Mouse (Mus musculus) neural tube, embryonic 14.5 days (tissue): ENCODE measurements around the gene Iqgap2. TPM values are rescaled to one million over a fixed set of nuclear protein-coding genes. Genes with fewer than 3 reads are reported as not detected.

ENCODE experiments used
- ATAC-seq: fragments of 200-750 bp; cut with Nextera tagmentation; 2 replicates; pipeline ENCODE4 v1.8.0; 2017; ENCODE audit warnings: low read depth, mild to moderate bottlenecking, moderate TSS enrichment, moderate library complexity
- H3K27ac ChIP-seq: fragments of 300-500 bp; sonication (generic); 2 replicates; pipeline ENCODE4 v1.5.1; 2014; ENCODE audit warnings: low read depth, mild to moderate bottlenecking, control low read depth, low read length, moderate library complexity, mixed read lengths
- H3K27me3 ChIP-seq: fragments of 300-500 bp; sonication (generic); 2 replicates; pipeline ENCODE4 v1.6.1; 2014; ENCODE audit warnings: low read length; ENCODE audit not compliant: control insufficient read depth, insufficient read depth
- H3K36me3 ChIP-seq: fragments of 300-500 bp; sonication (generic); 2 replicates; pipeline ENCODE4 v1.6.1; 2014; ENCODE audit warnings: low read length, mixed read lengths; ENCODE audit not compliant: control insufficient read depth, insufficient read depth
- H3K4me1 ChIP-seq: fragments of 300-500 bp; sonication (generic); 2 replicates; pipeline ENCODE4 v1.6.1; 2014; ENCODE audit warnings: low read length; ENCODE audit not compliant: control insufficient read depth, insufficient read depth
- H3K4me2 ChIP-seq: fragments of 300-500 bp; sonication (generic); 2 replicates; pipeline ENCODE4 v1.6.1; 2014; ENCODE audit warnings: mild to moderate bottlenecking, low read depth, low read length, control low read depth
- H3K4me3 ChIP-seq: fragments of 300-500 bp; sonication (generic); 2 replicates; pipeline ENCODE4 v1.5.1; 2014; ENCODE audit warnings: low read depth, low read length, control low read depth, mixed read lengths
- H3K9ac ChIP-seq: fragments of 300-500 bp; sonication (generic); replicated peaks from 2 replicates; pipeline ENCODE4 v1.6.1; 2014; ENCODE audit warnings: low read depth, mild to moderate bottlenecking, control low read depth, low read length, mixed read lengths
- H3K9me3 ChIP-seq: fragments of 300-500 bp; sonication (generic); 2 replicates; pipeline ENCODE4 v1.6.1; 2016; ENCODE audit warnings: low read length; ENCODE audit not compliant: control insufficient read depth
- whole genome bisulfite sequencing: fragments of 180-500 bp; shearing (Covaris S2); extraction: QIAGEN DNeasy Blood & Tissue Kit; methylation state at CpG from one replicate; pipeline ENCODE4 v1.1.7; 2014; 5-methylcytosine and 5-hydroxymethylcytosine counted together
- polyA plus RNA-seq: library from polyadenylated mRNA; unstranded; fragments of >200 nt; fragmentation: Nextera tagmentation; extraction: Ambion mirVana; gene quantifications from 2 replicates; pipeline ENCODE4 v1.2.1, GENCODE M21; 2014

Gene Iqgap2
- polyA plus RNA-seq, 1 experiment from 2014 or later = 2.0 TPM

- 90% methylated on average over 10 of the region's 10 CpGs for WGBS
- H3K4me1 ChIP-seq = peaks cover 7% of the 10 kb centered on the region; the same call in 1 of the 2 replicates
- no peak for ATAC-seq
- no peaks in the 10 kb centered on the region for H3K9me3 ChIP-seq
- no peaks in the 10 kb centered on the region for H3K36me3 ChIP-seq
- H3K4me2 ChIP-seq = no peak overlapping the region
- H3K27me3 ChIP-seq = no peaks in the 10 kb centered on the region
- H3K4me3 ChIP-seq = no peak overlapping the region
- H3K27ac ChIP-seq = no peak overlapping the region
- H3K9ac ChIP-seq = no peak overlapping the region
These were observed 2.4 kb downstream of the Iqgap2 start for GRCm38 (mm10) chr13:95889366-95889765.

- H3K27ac ChIP-seq = no peak overlapping the region
- no peaks in the 10 kb centered on the region for H3K27me3 ChIP-seq
- H3K4me1 ChIP-seq = peaks cover 7% of the 10 kb centered on the region; the same call in 1 of the 2 replicates
- H3K9ac ChIP-seq = no peak overlapping the region
- H3K36me3 ChIP-seq = no peaks in the 10 kb centered on the region
- no peak for ATAC-seq
- no peaks in the 10 kb centered on the region for H3K9me3 ChIP-seq
- WGBS = 95% methylated on average over 12 of the region's 12 CpGs
- no peak overlapping the region for H3K4me3 ChIP-seq
- H3K4me2 ChIP-seq = no peak overlapping the region
These were observed 3.1 kb downstream of the Iqgap2 start for GRCm38 (mm10) chr13:95888621-95889020.

- 93% methylated on average over 4 of the region's 4 CpGs for WGBS
- no peak for ATAC-seq
- H3K27ac ChIP-seq = no peak overlapping the region
These were observed 3.6 kb downstream of the Iqgap2 start for GRCm38 (mm10) chr13:95888170-95888569.

GRCm38 (mm10) chr13:95887375-95887774 is 4.3 kb downstream of the Iqgap2 start:
- ATAC-seq = no peak
- no peak overlapping the region for H3K27ac ChIP-seq
- H3K4me3 ChIP-seq = no peak overlapping the region
- peaks cover 7% of the 10 kb centered on the region; the same call in 1 of the 2 replicates for H3K4me1 ChIP-seq
- WGBS = 88% methylated on average over 7 of the region's 7 CpGs
- no peak overlapping the region for H3K4me2 ChIP-seq
- H3K27me3 ChIP-seq = no peaks in the 10 kb centered on the region
- H3K9ac ChIP-seq = no peak overlapping the region
- H3K36me3 ChIP-seq = no peaks in the 10 kb centered on the region
- no peaks in the 10 kb centered on the region for H3K9me3 ChIP-seq

More at GRCm38 (mm10) chr13:95888170-95888569, 3.6 kb downstream of the Iqgap2 start:
- Histone ChIP-seq H3K27me3 (no peaks in the 10 kb centered on the region), H3K36me3 (no peaks in the 10 kb centered on the region), H3K9ac (no peak overlapping the region), H3K9me3 (no peaks in the 10 kb centered on the region), H3K4me1 (peaks cover 7% of the 10 kb centered on the region; the same call in 1 of the 2 replicates), H3K4me2 (no peak overlapping the region), H3K4me3 (no peak overlapping the region)

- Histone ChIP-seq H3K27me3 (no peaks in the 10 kb centered on the region), H3K4me3 (no peak overlapping the region), H3K9me3 (no peaks in the 10 kb centered on the region), H3K4me1 (no peaks in the 10 kb centered on the region), H3K27ac (no peak overlapping the region), H3K36me3 (no peaks in the 10 kb centered on the region), H3K4me2 (no peak overlapping the region), H3K9ac (no peak overlapping the region)
- 82% methylated on average over 3 of the region's 3 CpGs for WGBS
- ATAC-seq = no peak
These were observed 7.3 kb downstream of the Iqgap2 start for GRCm38 (mm10) chr13:95884455-95884854.

GRCm38 (mm10) chr13:95882001-95882400 is 9.7 kb downstream of the Iqgap2 start:
- Histone ChIP-seq H3K36me3 (no peaks in the 10 kb centered on the region), H3K4me3 (no peak overlapping the region), H3K27me3 (no peaks in the 10 kb centered on the region), H3K9me3 (no peaks in the 10 kb centered on the region), H3K27ac (no peak overlapping the region), H3K9ac (no peak overlapping the region), H3K4me2 (no peak overlapping the region), H3K4me1 (no peaks in the 10 kb centered on the region)
- WGBS = 89% methylated on average over 6 of the region's 6 CpGs
- no peak for ATAC-seq

GRCm38 (mm10) chr13:95881427-95881826 is 10.3 kb downstream of the Iqgap2 start:
- 95% methylated on average over 9 of the region's 9 CpGs for WGBS
- Histone ChIP-seq H3K36me3 (no peaks in the 10 kb centered on the region), H3K9me3 (no peaks in the 10 kb centered on the region), H3K4me3 (no peak overlapping the region), H3K4me2 (no peak overlapping the region), H3K27ac (no peak overlapping the region), H3K27me3 (no peaks in the 10 kb centered on the region), H3K4me1 (no peaks in the 10 kb centered on the region), H3K9ac (no peak overlapping the region)
- ATAC-seq = no peak

- Histone ChIP-seq H3K4me3 (no peak overlapping the region), H3K27me3 (no peaks in the 10 kb centered on the region), H3K36me3 (no peaks in the 10 kb centered on the region), H3K4me1 (no peaks in the 10 kb centered on the region), H3K9me3 (no peaks in the 10 kb centered on the region), H3K4me2 (no peak overlapping the region), H3K27ac (no peak overlapping the region), H3K9ac (no peak overlapping the region)
- WGBS = 63% methylated on average over 6 of the region's 6 CpGs
- ATAC-seq = no peak
These were observed 11.1 kb downstream of the Iqgap2 start for GRCm38 (mm10) chr13:95880633-95881032.

GRCm38 (mm10) chr13:95871993-95872392 is 19.7 kb downstream of the Iqgap2 start:
- Histone ChIP-seq H3K36me3 (no peaks in the 10 kb centered on the region), H3K4me3 (no peak overlapping the region), H3K27me3 (no peaks in the 10 kb centered on the region), H3K27ac (no peak overlapping the region), H3K4me2 (no peak overlapping the region), H3K9ac (no peak overlapping the region), H3K9me3 (no peaks in the 10 kb centered on the region), H3K4me1 (0 out of 2 replicates have a peak, but pooled peaks cover 4% of the 10 kb centered on the region)
- no peak for ATAC-seq
- WGBS = 72% methylated on average over 4 of the region's 4 CpGs
